Mouse (Mus musculus) hindbrain, embryonic 13.5 days (tissue): ENCODE measurements around the gene Clip3. TPM values are rescaled to one million over a fixed set of nuclear protein-coding genes. Genes with fewer than 3 reads are reported as not detected.
A peak's percentile ranks its signal among the peaks of the same experiment; 100 is the strongest.

Experiments
- ATAC-seq: fragments of 200-750 bp; cut with Nextera tagmentation; 2 replicates; pipeline ENCODE4 v1.8.0; 2017; ENCODE audit warnings: moderate TSS enrichment; ENCODE audit not compliant: low FRiP score
- H3K27ac ChIP-seq: fragments of 300-500 bp; sonication (generic); 2 replicates; pipeline ENCODE4 v1.5.1; 2015; ENCODE audit warnings: inconsistent platforms, mild to moderate bottlenecking, moderate library complexity
- H3K27me3 ChIP-seq: fragments of 300-500 bp; sonication (generic); 2 replicates; pipeline ENCODE4 v1.6.1; 2015; ENCODE audit warnings: mild to moderate bottlenecking, inconsistent platforms
- H3K36me3 ChIP-seq: fragments of 300-500 bp; sonication (generic); 2 replicates; pipeline ENCODE4 v1.6.1; 2015; ENCODE audit warnings: mild to moderate bottlenecking, inconsistent platforms
- H3K4me1 ChIP-seq: fragments of 300-500 bp; sonication (generic); replicated peaks from 2 replicates; pipeline ENCODE4 v1.6.1; 2015; ENCODE audit warnings: inconsistent platforms
- H3K4me2 ChIP-seq: fragments of 300-500 bp; sonication (generic); 2 replicates; pipeline ENCODE4 v1.6.1; 2015; ENCODE audit warnings: inconsistent platforms, mild to moderate bottlenecking, moderate library complexity
- H3K4me3 ChIP-seq: fragments of 300-500 bp; sonication (generic); 2 replicates; pipeline ENCODE4 v1.5.1; 2015; ENCODE audit warnings: mild to moderate bottlenecking, inconsistent platforms
- H3K9ac ChIP-seq: fragments of 300-500 bp; sonication (generic); 2 replicates; pipeline ENCODE4 v1.6.1; 2015; ENCODE audit warnings: mild to moderate bottlenecking, inconsistent platforms
- H3K9me3 ChIP-seq: fragments of 300-500 bp; sonication (generic); 2 replicates; pipeline ENCODE4 v1.6.1; 2016; ENCODE audit warnings: inconsistent platforms
- WGBS: fragments of 180-500 bp; shearing (Covaris S2); methylation state at CpG from one replicate; pipeline ENCODE4 v1.1.7; 2015; 5-methylcytosine and 5-hydroxymethylcytosine counted together
- polyA plus RNA-seq: library from polyadenylated mRNA; unstranded; fragments of >200 nt; fragmentation: Nextera tagmentation; extraction: Ambion mirVana; gene quantifications from 2 replicates; pipeline ENCODE4 v1.2.1, GENCODE M21; 2015

Gene Clip3
- polyA plus RNA-seq, 1 experiment from 2014 or later = 90.1 TPM

DNA sequence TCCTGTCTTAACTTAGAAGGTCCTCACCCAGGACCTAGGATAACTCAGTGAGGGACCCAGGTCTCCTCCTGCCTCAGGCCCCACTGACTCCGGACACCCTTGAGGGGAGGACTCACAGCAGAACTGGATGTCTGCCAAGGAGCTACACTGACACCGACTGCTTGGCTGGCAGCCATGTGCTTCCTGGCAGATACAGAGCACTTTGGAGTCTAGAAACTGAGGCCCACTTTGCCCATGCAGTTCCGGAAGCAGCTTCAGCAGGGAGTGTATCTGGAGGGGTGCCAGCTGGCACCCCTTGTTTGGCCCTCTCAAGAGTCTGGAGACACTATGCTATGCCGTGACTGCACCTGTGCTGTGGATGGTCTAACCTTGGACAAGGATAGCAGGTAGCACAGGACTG is 41.9 kb downstream of the Clip3 start:
- Histone ChIP-seq H3K9me3 (no peaks in the 10 kb centered on the region), H3K4me2 (no peak overlapping the region), H3K36me3 (no peaks in the 10 kb centered on the region), H3K27me3 (peaks cover 39% of the 10 kb centered on the region), H3K4me1 (peaks cover 38% of the 10 kb centered on the region), H3K27ac (peak overlapping the region; percentile 58; the same call in 1 of the 2 replicates), H3K9ac (no peak overlapping the region), H3K4me3 (no peak overlapping the region)
- WGBS = 55% methylated on average over 4 of the region's 4 CpGs
- ATAC-seq = peak; percentile 49

DNA sequence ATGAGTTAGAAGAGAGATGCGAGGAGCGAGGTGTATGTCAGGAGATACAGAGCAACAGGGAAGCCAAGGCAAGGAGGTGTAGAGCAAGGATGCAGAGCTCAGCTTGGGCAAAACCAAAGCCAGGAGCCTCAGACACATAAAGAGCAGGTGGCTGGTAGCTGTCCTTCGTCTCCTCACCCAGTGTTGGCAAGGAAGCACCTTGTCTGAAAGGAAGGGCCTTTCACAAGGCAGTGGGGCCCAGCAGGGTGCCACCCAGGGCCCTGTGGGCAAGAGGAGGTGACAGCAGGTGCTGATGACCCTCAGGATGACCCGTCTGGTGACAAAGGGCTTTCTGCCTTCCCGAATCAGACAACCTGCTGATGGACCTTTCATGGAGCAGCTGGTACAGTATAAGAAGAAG is 43.0 kb downstream of the Clip3 start:
- Histone ChIP-seq H3K27ac (no peak overlapping the region), H3K9ac (peak overlapping the region; percentile 55), H3K27me3 (peaks cover 46% of the 10 kb centered on the region), H3K4me2 (no peak overlapping the region), H3K36me3 (no peaks in the 10 kb centered on the region), H3K9me3 (no peaks in the 10 kb centered on the region), H3K4me1 (peaks cover 38% of the 10 kb centered on the region), H3K4me3 (no peak overlapping the region)
- no peak for ATAC-seq
- 62% methylated on average over 5 of the region's 5 CpGs for WGBS

- H3K27ac ChIP-seq = no peak overlapping the region
- peaks cover 50% of the 10 kb centered on the region for H3K27me3 ChIP-seq
- no peaks in the 10 kb centered on the region for H3K9me3 ChIP-seq
- no peak overlapping the region for H3K9ac ChIP-seq
- no peak overlapping the region for H3K4me3 ChIP-seq
- H3K36me3 ChIP-seq = no peaks in the 10 kb centered on the region
- 72% methylated on average over 6 of the region's 6 CpGs for WGBS
- H3K4me2 ChIP-seq = no peak overlapping the region
- H3K4me1 ChIP-seq = peaks cover 38% of the 10 kb centered on the region
- no peak for ATAC-seq
Measured at GRCm38 (mm10) chr7:30335688-30336087, 44.2 kb downstream of the Clip3 start.

- 2% methylated on average over 9 of the region's 9 CpGs for WGBS
- H3K4me1 ChIP-seq = peaks cover 33% of the 10 kb centered on the region
- peak; percentile 33; the same call in 1 of the 2 replicates for ATAC-seq
Measured at GRCm38 (mm10) chr7:30336384-30336783, 44.9 kb downstream of the Clip3 start.

GRCm38 (mm10) chr7:30339432-30340109 is 48.0 kb downstream of the Clip3 start:
- Histone ChIP-seq H3K27ac (no peak overlapping the region), H3K4me3 (no peak overlapping the region), H3K4me2 (no peak overlapping the region), H3K4me1 (peaks cover 8% of the 10 kb centered on the region), H3K36me3 (no peaks in the 10 kb centered on the region), H3K9me3 (no peaks in the 10 kb centered on the region), H3K9ac (no peak overlapping the region), H3K27me3 (peaks cover 50% of the 10 kb centered on the region)
- ATAC-seq = no peak
- 70% methylated on average over 5 of the region's 5 CpGs for WGBS

More at GRCm38 (mm10) chr7:30336384-30336783, 44.9 kb downstream of the Clip3 start:
- H3K9me3 ChIP-seq = no peaks in the 10 kb centered on the region
- H3K27me3 ChIP-seq = peaks cover 56% of the 10 kb centered on the region
- no peak overlapping the region for H3K27ac ChIP-seq
- no peak overlapping the region for H3K4me2 ChIP-seq
- no peak overlapping the region for H3K9ac ChIP-seq
- H3K4me3 ChIP-seq = no peak overlapping the region
- no peaks in the 10 kb centered on the region for H3K36me3 ChIP-seq

- 30% methylated on average over 21 of the region's 21 CpGs for WGBS
- 0 out of 2 replicates have a peak overlapping the region, but pooled peaks have one; percentile 5 for H3K9ac ChIP-seq
- ATAC-seq = no peak
- H3K9me3 ChIP-seq = no peaks in the 10 kb centered on the region
- H3K4me2 ChIP-seq = no peak overlapping the region
- H3K27ac ChIP-seq = no peak overlapping the region
- H3K27me3 ChIP-seq = peaks cover 63% of the 10 kb centered on the region
- H3K4me3 ChIP-seq = no peak overlapping the region
- peaks cover 14% of the 10 kb centered on the region for H3K4me1 ChIP-seq
- no peaks in the 10 kb centered on the region for H3K36me3 ChIP-seq
Measured at GRCm38 (mm10) chr7:30346635-30347379, 55.3 kb downstream of the Clip3 start.

- Histone ChIP-seq H3K27ac (no peak overlapping the region), H3K27me3 (peaks cover 58% of the 10 kb centered on the region), H3K9me3 (no peaks in the 10 kb centered on the region), H3K9ac (no peak overlapping the region), H3K4me3 (peak overlapping the region; percentile 19), H3K4me1 (peaks cover 14% of the 10 kb centered on the region), H3K36me3 (no peaks in the 10 kb centered on the region), H3K4me2 (peak overlapping the region; percentile 48)
- 2% methylated on average over 30 of the region's 30 CpGs for WGBS
- ATAC-seq = peak; percentile 70; the same call in 1 of the 2 replicates
Measured at GRCm38 (mm10) chr7:30347828-30348227, 56.3 kb downstream of the Clip3 start.

DNA sequence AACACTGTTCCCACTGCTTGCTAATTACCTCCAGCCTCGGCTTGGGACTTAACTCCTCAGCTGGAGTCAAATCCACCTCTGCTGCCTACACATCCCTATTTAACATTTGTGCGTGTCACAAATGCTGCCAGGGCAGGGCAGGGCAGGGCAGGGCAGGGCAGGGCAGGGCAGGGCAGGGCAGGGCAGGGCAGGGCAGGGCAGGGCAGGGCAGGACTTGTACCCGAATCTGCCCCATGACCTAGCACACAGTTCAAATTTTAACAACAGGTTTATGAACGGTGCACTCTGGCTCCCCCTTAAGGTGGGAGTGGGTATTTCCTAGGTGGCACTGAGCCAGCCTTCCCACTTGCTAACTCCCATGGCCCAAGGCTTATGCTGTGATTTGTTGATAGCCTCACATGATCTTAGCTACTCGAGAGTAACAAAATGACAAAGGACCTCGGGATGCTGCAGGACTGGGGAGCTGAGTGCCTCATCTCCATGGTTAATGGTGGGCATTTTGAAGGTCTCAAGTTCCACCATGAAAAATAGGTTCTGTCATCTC is 61.8 kb downstream of the Clip3 start:
- H3K4me2 ChIP-seq = no peak overlapping the region
- H3K9ac ChIP-seq = no peak overlapping the region
- H3K4me3 ChIP-seq = no peak overlapping the region
- H3K27ac ChIP-seq = no peak overlapping the region
- ATAC-seq = no peak
- peaks cover 33% of the 10 kb centered on the region for H3K36me3 ChIP-seq
- H3K4me1 ChIP-seq = peaks cover 35% of the 10 kb centered on the region
- peaks cover 22% of the 10 kb centered on the region for H3K27me3 ChIP-seq
- 20% methylated on average over 6 of the region's 6 CpGs for WGBS
- no peaks in the 10 kb centered on the region for H3K9me3 ChIP-seq

GRCm38 (mm10) chr7:30354059-30354458 is 62.5 kb downstream of the Clip3 start:
- H3K4me2 ChIP-seq = no peak overlapping the region
- no peaks in the 10 kb centered on the region for H3K9me3 ChIP-seq
- no peak overlapping the region for H3K4me3 ChIP-seq
- ATAC-seq = no peak
- peaks cover 34% of the 10 kb centered on the region for H3K36me3 ChIP-seq
- H3K27ac ChIP-seq = no peak overlapping the region
- H3K4me1 ChIP-seq = peaks cover 42% of the 10 kb centered on the region
- H3K27me3 ChIP-seq = peaks cover 15% of the 10 kb centered on the region; the same call in 1 of the 2 replicates
- no peak overlapping the region for H3K9ac ChIP-seq
- 80% methylated on average over 4 of the region's 4 CpGs for WGBS

Other genes with a start within 250 kb of the Clip3 start
- 9.4 TPM in 2 replicates for gene Zfp14, start 240.3 kb upstream of the Clip3 start, polyA plus RNA-seq
- 12.8 and 12.9 TPM in 2 replicates for gene Zfp82, start 218.8 kb upstream of the Clip3 start, polyA plus RNA-seq
- 1.5 and 1.6 TPM in 2 replicates for gene Gm26920, start 201.3 kb upstream of the Clip3 start, polyA plus RNA-seq
- gene Zfp566, start 201.2 kb upstream of the Clip3 start, polyA plus RNA-seq = 19.2 and 19.6 TPM in 2 replicates
- gene Zfp260, start 197.0 kb upstream of the Clip3 start, polyA plus RNA-seq = 95.2 and 108 TPM in 2 replicates
- 17.5 and 19.8 TPM in 2 replicates for gene Zfp382, start 169.8 kb upstream of the Clip3 start, polyA plus RNA-seq
- 17.5 and 18.6 TPM in 2 replicates for gene Zfp146, start 122.0 kb upstream of the Clip3 start, polyA plus RNA-seq
- 4.5 and 8.0 TPM in 2 replicates for gene Cox7a1, start 107.6 kb upstream of the Clip3 start, polyA plus RNA-seq
- gene Capns1, start 92.9 kb upstream of the Clip3 start, polyA plus RNA-seq = 68.1 and 78.1 TPM in 2 replicates
- 174 and 175 TPM in 2 replicates for gene Polr2i, start 59.8 kb upstream of the Clip3 start, polyA plus RNA-seq
- gene Tbcb, start 59.5 kb upstream of the Clip3 start, polyA plus RNA-seq = 383 and 390 TPM in 2 replicates
- not detected in 2 replicates for gene Ovol3, start 56.0 kb upstream of the Clip3 start, polyA plus RNA-seq
- gene Thap8, start 11.6 kb upstream of the Clip3 start, polyA plus RNA-seq = 0.43 and 0.66 TPM in 2 replicates
- 3.1 and 4.3 TPM in 2 replicates for gene Wdr62, start 11.3 kb upstream of the Clip3 start, polyA plus RNA-seq
- gene Alkbh6, start 17.0 kb downstream of the Clip3 start, polyA plus RNA-seq = 118 and 126 TPM in 2 replicates
- 13.1 and 16.8 TPM in 2 replicates for gene Syne4, start 23.1 kb downstream of the Clip3 start, polyA plus RNA-seq
- 0.36 TPM in 1 of 2 replicates, not detected in the other for gene E130208F15Rik, start 30.0 kb downstream of the Clip3 start, polyA plus RNA-seq
- 21.4 and 21.6 TPM in 2 replicates for gene Sdhaf1, start 32.2 kb downstream of the Clip3 start, polyA plus RNA-seq
- 13.2 and 13.4 TPM in 2 replicates for gene Lrfn3, start 71.0 kb downstream of the Clip3 start, polyA plus RNA-seq
- gene Tyrobp, start 122.0 kb downstream of the Clip3 start, polyA plus RNA-seq = 29.8 and 38.1 TPM in 2 replicates
- gene Hcst, start 128.1 kb downstream of the Clip3 start, polyA plus RNA-seq = 0.52 and 0.88 TPM in 2 replicates
- 2.0 TPM in 2 replicates for gene Nfkbid, start 130.0 kb downstream of the Clip3 start, polyA plus RNA-seq
- 583 and 599 TPM in 2 replicates for gene Aplp1, start 153.8 kb downstream of the Clip3 start, polyA plus RNA-seq
- gene Kirrel2, start 166.0 kb downstream of the Clip3 start, polyA plus RNA-seq = 6.6 and 10.0 TPM in 2 replicates
- gene Nphs1, start 166.6 kb downstream of the Clip3 start, polyA plus RNA-seq = 0.94 and 1.8 TPM in 2 replicates
- gene Prodh2, start 201.9 kb downstream of the Clip3 start, polyA plus RNA-seq = not detected in 2 replicates
- 103 and 111 TPM in 2 replicates for gene Arhgap33, start 243.3 kb downstream of the Clip3 start, polyA plus RNA-seq